Mouse (Mus musculus) C2C12 (cell line): ENCODE results near the gene Slc44a5. TPM values are rescaled to one million over a fixed set of nuclear protein-coding genes. Genes with fewer than 3 reads are reported as not detected.

Source experiments
- H3K27me3 ChIP-seq: one replicate; pipeline ENCODE4 v1.6.1; 2011; ENCODE audit not compliant: control insufficient read depth, insufficient read depth, insufficient read length
- H3K36me3 ChIP-seq: one replicate; pipeline ENCODE4 v1.6.1; 2011; ENCODE audit not compliant: control insufficient read depth, insufficient read depth
- H3K4me3 ChIP-seq: one replicate; pipeline ENCODE4 v1.5.1; 2011; ENCODE audit warnings: mild to moderate bottlenecking, control low read depth; ENCODE audit not compliant: poor library complexity, insufficient read depth, severe bottlenecking
- H3K79me2 ChIP-seq: one replicate; pipeline ENCODE4 v1.6.1; 2011; ENCODE audit not compliant: control insufficient read depth, insufficient read depth
- H3K79me3 ChIP-seq: one replicate; pipeline ENCODE4 v1.6.1; 2011; ENCODE audit warnings: low read depth, control low read depth
- H3ac ChIP-seq: one replicate; pipeline ENCODE3; 2011; ENCODE audit warnings: low read depth; ENCODE audit not compliant: control insufficient read depth, insufficient read length
- CEBPB ChIP-seq: IDR thresholded peaks from one replicate; pipeline ENCODE4 v1.6.1; 2011; ENCODE audit warnings: low read depth, mild to moderate bottlenecking, control low read depth, moderate library complexity
- CTCF ChIP-seq: IDR thresholded peaks from one replicate; pipeline ENCODE4 v1.5.1; 2011; ENCODE audit not compliant: control insufficient read depth, insufficient read depth, insufficient read length
- FOSL1 ChIP-seq: IDR thresholded peaks from one replicate; pipeline ENCODE4 v1.8.0; 2011; ENCODE audit warnings: mild to moderate bottlenecking, low read length; ENCODE audit not compliant: poor library complexity, insufficient read depth, severe bottlenecking
- MAX ChIP-seq: IDR thresholded peaks from one replicate; pipeline ENCODE4 v1.6.1; 2011; ENCODE audit warnings: mild to moderate bottlenecking, control low read depth
- MYOD1 ChIP-seq: IDR thresholded peaks from one replicate; pipeline ENCODE4 v1.6.1; 2011; ENCODE audit warnings: low read depth; ENCODE audit not compliant: control insufficient read depth, insufficient read length
- MYOG ChIP-seq: IDR thresholded peaks from one replicate; pipeline ENCODE4 v1.6.1; 2011; ENCODE audit not compliant: control insufficient read depth, insufficient read length; ENCODE audit errors: extremely low read depth
- USF1 ChIP-seq: IDR thresholded peaks from one replicate; pipeline ENCODE4 v1.6.1; 2011; ENCODE audit warnings: low read depth, mild to moderate bottlenecking, control low read depth, moderate library complexity
- polyA plus RNA-seq: library from polyadenylated mRNA; unstranded; fragments of >200 nt; fragmentation: generic; extraction: Trizol; gene quantifications from one replicate; pipeline ENCODE4 v1.2.1, GENCODE M21; 2012; ENCODE audit warnings: missing spikeins

Gene Slc44a5
- polyA plus RNA-seq, 1 experiment = 0.06 TPM

DNA sequence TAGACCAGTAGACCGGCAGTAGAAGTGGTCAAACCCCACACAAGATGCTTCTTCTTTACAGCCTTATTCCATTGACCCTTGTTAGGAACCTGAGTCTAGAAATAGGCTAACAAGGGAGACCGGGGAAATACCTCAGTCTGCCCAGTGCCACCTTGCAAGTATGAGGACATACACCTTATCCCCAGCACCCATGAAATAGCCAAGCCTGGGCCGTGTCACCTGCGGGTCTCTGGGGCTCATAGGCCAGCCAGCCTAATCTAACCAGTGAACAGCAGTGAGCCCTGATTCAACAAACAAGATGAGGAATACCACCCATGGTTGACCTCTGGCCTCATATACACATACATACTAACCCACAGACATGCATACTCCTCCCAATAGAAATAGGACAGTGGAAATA lies 142.2 kb downstream of the Slc44a5 start:
- H3K79me2 ChIP-seq = no peaks in the 10 kb centered on the region
- H3K79me3 ChIP-seq = no peaks in the 10 kb centered on the region
- no peak overlapping the region for H3ac ChIP-seq
- TF ChIP-seq FOSL1 = no peak
- TF ChIP-seq MYOG = no peak
- no peak for TF ChIP-seq CTCF
- no peak for TF ChIP-seq CEBPB
- TF ChIP-seq USF1 = no peak
- no peak for TF ChIP-seq MYOD1
- TF ChIP-seq MAX = no peak
- H3K27me3 ChIP-seq = no peaks in the 10 kb centered on the region
- H3K4me3 ChIP-seq = no peak overlapping the region
- no peaks in the 10 kb centered on the region for H3K36me3 ChIP-seq

DNA sequence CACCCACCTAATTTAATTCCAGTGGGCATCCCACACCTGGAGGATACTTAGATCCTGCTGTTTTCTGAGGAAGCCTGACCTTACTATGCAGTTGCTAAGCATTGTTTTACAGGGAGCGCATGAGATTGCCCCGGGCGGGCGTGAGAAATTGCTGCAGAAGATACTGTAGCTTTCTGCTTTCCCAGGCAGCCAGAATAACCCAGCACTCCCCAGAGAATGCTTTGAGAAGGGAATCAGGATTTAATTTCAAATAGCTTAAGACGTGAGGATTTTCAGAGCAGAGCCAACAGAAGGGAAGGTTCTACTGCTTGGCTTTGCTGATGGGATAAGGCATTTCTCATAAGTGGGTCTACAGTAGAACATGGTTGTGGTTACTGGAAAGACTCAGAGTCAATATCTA lies 142.8 kb downstream of the Slc44a5 start:
- H3K4me3 ChIP-seq = no peak overlapping the region
- H3K79me2 ChIP-seq = no peaks in the 10 kb centered on the region
- TF ChIP-seq MYOD1 = no peak
- no peaks in the 10 kb centered on the region for H3K79me3 ChIP-seq
- H3K27me3 ChIP-seq = no peaks in the 10 kb centered on the region
- H3K36me3 ChIP-seq = no peaks in the 10 kb centered on the region
- no peak overlapping the region for H3ac ChIP-seq

- Histone ChIP-seq H3K4me3 (no peak overlapping the region), H3K79me3 (no peaks in the 10 kb centered on the region), H3ac (no peak overlapping the region), H3K79me2 (no peaks in the 10 kb centered on the region), H3K36me3 (no peaks in the 10 kb centered on the region), H3K27me3 (no peaks in the 10 kb centered on the region)
- TF ChIP-seq MYOD1 (no peak), CEBPB (no peak), FOSL1 (no peak), MYOG (no peak), CTCF (no peak), MAX (no peak), USF1 (no peak)
Measured at GRCm38 (mm10) chr3:154118992-154119603, 145.9 kb downstream of the Slc44a5 start.

- Histone ChIP-seq H3K4me3 (no peak overlapping the region), H3K79me2 (no peaks in the 10 kb centered on the region), H3K79me3 (no peaks in the 10 kb centered on the region), H3ac (no peak overlapping the region), H3K27me3 (no peaks in the 10 kb centered on the region), H3K36me3 (no peaks in the 10 kb centered on the region)
- TF ChIP-seq CTCF = no peak
- TF ChIP-seq MAX = no peak
- TF ChIP-seq CEBPB = no peak
- no peak for TF ChIP-seq MYOG
- no peak for TF ChIP-seq USF1
- no peak for TF ChIP-seq FOSL1
- no peak for TF ChIP-seq MYOD1
Measured at GRCm38 (mm10) chr3:154122531-154122930, 149.3 kb downstream of the Slc44a5 start.

DNA sequence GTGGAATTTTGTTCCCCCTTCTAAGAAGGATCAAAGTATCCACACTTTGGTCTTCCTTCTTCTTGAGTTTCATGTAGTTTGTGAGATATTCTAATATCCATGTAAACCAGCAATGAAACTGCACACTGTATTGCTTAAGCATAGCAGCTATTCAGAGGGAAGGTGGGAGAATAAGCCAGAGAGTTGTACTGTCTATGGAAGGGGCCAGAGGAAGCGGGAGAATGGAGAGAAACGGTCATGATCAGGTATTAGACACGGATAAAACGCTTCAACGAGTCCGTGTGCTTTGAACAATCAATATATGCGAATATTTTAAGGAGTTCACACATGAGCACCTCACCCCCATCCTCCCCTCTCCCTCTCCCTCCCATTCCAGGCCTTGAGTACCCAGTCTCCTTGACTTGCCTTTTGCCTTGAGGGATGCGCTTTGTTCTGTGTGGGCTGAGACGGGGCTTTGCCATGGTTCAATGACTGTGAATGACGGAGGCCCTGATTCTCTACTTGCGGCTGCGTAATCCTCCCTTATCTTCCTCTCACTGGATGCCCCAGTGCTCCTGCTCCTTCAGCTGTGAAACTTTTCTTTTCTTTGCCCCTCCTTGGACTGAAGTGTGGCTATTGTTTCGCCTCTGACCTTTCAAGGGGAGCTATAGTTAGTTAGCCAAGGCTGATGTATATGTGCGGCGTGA lies 151.8 kb downstream of the Slc44a5 start:
- H3ac ChIP-seq = no peak overlapping the region
- no peaks in the 10 kb centered on the region for H3K79me2 ChIP-seq
- H3K36me3 ChIP-seq = no peaks in the 10 kb centered on the region
- H3K27me3 ChIP-seq = no peaks in the 10 kb centered on the region
- TF ChIP-seq USF1 (no peak), FOSL1 (no peak), MYOG (no peak), MAX (no peak)
- H3K4me3 ChIP-seq = no peak overlapping the region
- no peaks in the 10 kb centered on the region for H3K79me3 ChIP-seq

GRCm38 (mm10) chr3:154125768-154126376 lies 152.6 kb downstream of the Slc44a5 start:
- Histone ChIP-seq H3K79me2 (no peaks in the 10 kb centered on the region), H3K27me3 (no peaks in the 10 kb centered on the region), H3ac (no peak overlapping the region), H3K79me3 (no peaks in the 10 kb centered on the region), H3K36me3 (no peaks in the 10 kb centered on the region), H3K4me3 (no peak overlapping the region)
- TF ChIP-seq MYOD1 (no peak), MAX (no peak), CEBPB (no peak)
